Mouse (Mus musculus) neural tube, embryonic 10.5 days (tissue): ENCODE results near the gene Pigt.

ENCODE experiments used
- DNase-seq: peaks from one replicate; pipeline ENCODE4 v3.0.0-alpha.2; 2017; ENCODE audit warnings: low spot score; ENCODE audit errors: extremely low spot score

Gene Pigt

GRCm38 (mm10) chr2:164486258-164487114, 10.8 kb upstream of the Pigt start:
- DNase-seq = peak; percentile 55

GRCm38 (mm10) chr2:164487115-164487527, 10.2 kb upstream of the Pigt start:
- no peak for DNase-seq

GRCm38 (mm10) chr2:164487812-164488211, 9.5 kb upstream of the Pigt start:
- DNase-seq = no peak

DNA sequence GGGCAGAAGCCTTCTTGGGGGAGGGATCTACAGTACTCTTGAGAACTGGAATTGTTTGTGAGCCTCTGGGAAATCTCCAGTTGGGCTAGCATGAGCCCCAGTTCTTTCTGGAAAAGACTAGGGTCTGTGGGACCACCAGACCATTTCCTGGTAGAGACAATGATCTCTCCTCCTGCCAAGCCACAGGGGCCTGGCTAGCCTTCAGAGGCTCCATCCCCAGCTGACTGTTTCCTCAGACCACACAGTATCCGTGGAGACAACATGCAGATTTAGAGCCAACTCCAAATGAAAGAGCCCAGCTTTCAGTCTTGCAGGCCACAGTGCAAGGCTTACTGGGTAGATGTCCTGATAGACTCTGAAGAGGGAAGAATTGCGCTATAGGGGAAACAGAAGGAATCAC, 3.2 kb upstream of the Pigt start:
- no peak for DNase-seq

DNA sequence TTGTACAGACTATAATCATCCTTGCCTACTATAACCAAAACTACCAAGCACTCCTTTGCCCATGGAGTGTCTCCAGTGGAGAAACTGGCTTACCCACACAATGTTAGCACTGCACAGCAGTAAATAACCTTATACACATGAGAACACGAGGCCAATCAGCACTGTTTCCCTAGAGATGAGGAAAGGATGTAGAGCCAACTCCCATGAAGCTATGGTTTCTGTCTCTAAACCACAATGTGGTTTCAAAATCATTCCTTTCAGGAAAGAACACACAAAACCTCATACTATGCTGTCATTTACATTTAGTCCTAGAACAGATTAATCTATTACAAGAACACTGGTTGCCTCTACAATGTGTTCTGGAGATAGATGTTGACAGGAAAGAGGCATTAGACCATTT, 989 bp upstream of the Pigt start:
- no peak for DNase-seq

GRCm38 (mm10) chr2:164497691-164498268, 460 bp downstream of the Pigt start:
- DNase-seq = no peak

DNA sequence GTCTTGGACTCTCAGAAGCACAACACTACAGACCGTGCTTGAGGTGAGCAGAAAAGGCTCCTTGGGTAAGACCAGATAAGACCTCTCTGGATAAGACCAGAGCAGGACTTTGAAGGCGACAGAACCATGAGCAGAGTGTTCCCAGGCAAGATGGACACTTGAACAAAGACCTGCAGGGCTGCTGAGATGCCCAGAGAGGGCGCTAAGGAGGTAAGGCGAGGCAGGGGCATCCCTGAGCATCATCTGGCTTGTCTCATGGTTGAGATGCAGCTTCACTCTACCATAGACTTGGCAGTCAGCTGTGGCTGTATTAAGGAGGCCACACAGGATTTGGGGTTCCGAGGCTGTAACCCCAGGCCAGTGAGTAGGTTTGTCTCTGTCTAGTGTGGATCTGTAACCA, 2.0 kb downstream of the Pigt start:
- no peak for DNase-seq

GRCm38 (mm10) chr2:164500511-164500910, 3.2 kb downstream of the Pigt start:
- DNase-seq = no peak

- no peak for DNase-seq
Measured at GRCm38 (mm10) chr2:164504919-164505318, 7.6 kb downstream of the Pigt start.

- no peak for DNase-seq
Measured at GRCm38 (mm10) chr2:164505619-164506347, 8.5 kb downstream of the Pigt start.

DNA sequence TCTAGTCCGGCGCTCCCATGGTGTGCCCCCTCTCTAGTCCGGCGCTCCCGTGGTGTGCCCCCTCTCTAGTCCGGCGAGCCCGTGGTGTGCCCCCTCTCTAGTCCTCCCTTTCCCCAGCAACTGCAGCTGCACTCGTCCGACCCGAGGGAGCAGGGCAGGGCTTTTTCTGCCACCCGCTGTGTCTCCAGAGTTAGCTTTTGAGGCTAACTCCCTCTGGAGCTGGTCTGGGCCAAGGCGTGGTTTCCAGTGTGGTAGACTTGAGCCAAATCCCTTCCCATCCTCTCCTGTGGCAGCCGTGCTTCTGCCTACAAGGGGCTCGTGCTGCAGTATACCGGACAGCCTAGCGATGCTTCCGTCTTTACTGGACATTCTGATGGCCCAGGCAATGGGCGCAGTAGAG, 10.5 kb downstream of the Pigt start:
- no peak for DNase-seq

- DNase-seq = no peak
Measured at GRCm38 (mm10) chr2:164510621-164511190, 13.4 kb downstream of the Pigt start.

GRCm38 (mm10) chr2:164512121-164512909, 15.0 kb downstream of the Pigt start:
- DNase-seq = no peak

- no peak for DNase-seq
Measured at GRCm38 (mm10) chr2:164513389-164513788, 16.1 kb downstream of the Pigt start.

DNA sequence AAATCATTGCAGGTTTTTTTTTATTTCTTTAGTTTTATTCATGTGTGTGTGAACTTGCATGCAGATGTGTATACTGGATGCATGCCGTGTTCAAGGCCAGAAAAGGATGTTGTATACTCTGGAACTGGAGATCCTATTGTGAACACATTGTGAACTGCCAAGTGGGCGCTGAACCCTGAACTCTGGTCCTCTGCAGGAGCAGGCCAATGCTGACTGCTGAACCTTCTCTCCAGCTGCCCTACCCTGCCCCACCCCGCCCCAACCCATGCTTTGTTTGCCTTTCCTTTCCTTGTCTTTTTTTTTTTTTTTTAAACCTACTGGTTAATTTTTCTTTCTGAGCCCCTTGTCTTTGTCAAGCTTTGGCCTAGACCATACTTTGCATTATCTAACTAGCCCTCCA, 17.6 kb downstream of the Pigt start:
- no peak for DNase-seq

GRCm38 (mm10) chr2:164515897-164516296, 18.6 kb downstream of the Pigt start:
- no peak for DNase-seq

- no peak for DNase-seq
Measured at GRCm38 (mm10) chr2:164516592-164516991, 19.3 kb downstream of the Pigt start.

DNA sequence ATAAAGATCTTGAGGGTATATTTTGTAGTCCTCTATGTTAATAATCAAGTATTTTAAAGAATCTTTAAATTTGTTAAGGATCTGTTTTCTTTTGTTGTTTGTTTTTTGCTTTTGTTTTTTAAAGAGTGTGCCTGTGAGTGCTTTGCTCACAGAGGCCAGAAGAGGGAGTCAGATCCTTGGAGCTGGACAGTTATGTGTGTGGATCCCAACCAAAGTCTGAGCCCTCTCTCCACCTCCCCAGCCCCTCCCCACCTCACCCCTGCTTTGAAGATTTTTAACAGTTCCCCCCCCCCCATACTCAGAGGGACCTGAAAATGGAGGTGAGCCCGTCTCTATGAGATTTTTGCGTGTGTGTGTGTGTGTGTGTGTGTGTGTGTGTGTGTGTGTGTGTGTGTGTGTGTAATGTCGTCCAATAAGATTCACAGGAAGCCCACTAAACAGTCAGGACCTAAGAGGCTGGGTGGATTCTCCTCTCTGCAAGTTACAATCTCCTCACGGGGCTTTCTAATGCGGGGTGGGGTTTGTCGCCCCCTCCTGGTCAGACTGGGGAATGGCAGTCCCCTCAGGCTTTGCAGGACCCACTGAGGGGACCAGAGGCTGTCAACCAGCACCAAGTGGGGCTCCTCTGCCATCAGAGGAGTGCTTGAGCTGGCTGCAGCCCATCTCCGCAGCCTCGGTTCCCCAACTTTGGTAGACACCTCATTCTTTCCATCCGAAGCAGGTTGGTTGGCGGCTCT, 20.3 kb downstream of the Pigt start:
- DNase-seq = peak; percentile 66

- no peak for DNase-seq
Measured at GRCm38 (mm10) chr2:164518266-164519170, 21.2 kb downstream of the Pigt start.

GRCm38 (mm10) chr2:164519171-164519526, 21.8 kb downstream of the Pigt start:
- DNase-seq = no peak
